Mouse (Mus musculus) MEL (cell line): ENCODE measurements at regions not wholly inside any gene's neighbourhood (a gene's known extent, or its start where the extent isn't known, plus 50 kb on each side); places are given as distances from the start of the nearest gene placed in this dataset.

ENCODE experiments used
- DNase-seq: peaks from one replicate; pipeline ENCODE4 v3.0.0; 2011; ENCODE audit warnings: low read depth, low spot score
- H3K27ac ChIP-seq: 2 replicates; pipeline ENCODE4 v1.5.1; 2012; ENCODE audit warnings: low read depth, mild to moderate bottlenecking, control low read depth, low read length, moderate library complexity; ENCODE audit not compliant: control insufficient read depth
- H3K27me3 ChIP-seq, 2 experiments: fragments of 150-350 bp in 1 of 2; sonication (generic) in 1 of 2; 2 replicates each; pipeline ENCODE4 v1.6.1; 2012; ENCODE audit warnings: low read length in 2 of 2, mild to moderate bottlenecking in 2 of 2, improper control_type of control experiment in 1 of 2, moderate library complexity in 1 of 2; ENCODE audit not compliant: insufficient read depth in 2 of 2, control insufficient read depth in 1 of 2
- H3K36me3 ChIP-seq, 2 experiments: 2 replicates each; pipeline ENCODE4 v1.6.1; 2012 to 2014; ENCODE audit warnings: low read length in 2 of 2, improper control_type of control experiment in 1 of 2, inconsistent platforms in 1 of 2, mild to moderate bottlenecking in 1 of 2; ENCODE audit not compliant: insufficient read depth in 2 of 2, control insufficient read depth in 1 of 2
- H3K4me1 ChIP-seq, 2 experiments: fragments of 150-350 bp in 1 of 2; sonication (generic) in 1 of 2; 2 replicates each; pipeline ENCODE4 v1.6.1; 2012; ENCODE audit warnings: low read length in 2 of 2, improper control_type of control experiment in 1 of 2, mild to moderate bottlenecking in 1 of 2; ENCODE audit not compliant: insufficient read depth in 2 of 2, control insufficient read depth in 1 of 2
- H3K4me3 ChIP-seq, 2 experiments: fragments of 150-350 bp in 1 of 2; sonication (generic) in 1 of 2; 2 replicates each; pipeline ENCODE4 v1.5.1; 2012; ENCODE audit warnings: low read depth in 2 of 2, low read length in 2 of 2, mild to moderate bottlenecking in 2 of 2, moderate library complexity in 2 of 2, control low read depth in 1 of 2, improper control_type of control experiment in 1 of 2; ENCODE audit not compliant: control insufficient read depth in 1 of 2, insufficient read depth in 1 of 2
- H3K79me2 ChIP-seq: 2 replicates; pipeline ENCODE4 v1.6.1; 2012; ENCODE audit warnings: mild to moderate bottlenecking, low read length, moderate library complexity; ENCODE audit not compliant: control insufficient read depth, poor library complexity, insufficient read depth
- H3K9ac ChIP-seq: 2 replicates; pipeline ENCODE4 v1.6.1; 2012; ENCODE audit warnings: low read depth, mild to moderate bottlenecking, control low read depth, low read length, moderate library complexity; ENCODE audit not compliant: control insufficient read depth, poor library complexity, severe bottlenecking
- H3K9me3 ChIP-seq: fragments of 150-350 bp; sonication (generic); replicated peaks from 2 replicates; pipeline ENCODE4 v1.6.1; 2012; ENCODE audit warnings: mild to moderate bottlenecking, low read length, improper control_type of control experiment, moderate library complexity; ENCODE audit not compliant: insufficient read depth
- BHLHE40 ChIP-seq: IDR thresholded peaks from 2 replicates; pipeline ENCODE4 v1.6.1; 2012; ENCODE audit warnings: low read depth, mild to moderate bottlenecking, inconsistent platforms, low read length, improper control_type of control experiment, borderline replicate concordance
- ELF1 ChIP-seq: IDR thresholded peaks from 2 replicates; pipeline ENCODE4 v1.6.1; 2014; ENCODE audit warnings: low read depth, mild to moderate bottlenecking, inconsistent platforms, low read length, improper control_type of control experiment, moderate library complexity
- GABPA ChIP-seq: IDR thresholded peaks from 2 replicates; pipeline ENCODE4 v1.6.1; 2012; ENCODE audit warnings: low read depth, mild to moderate bottlenecking, inconsistent platforms, low read length, improper control_type of control experiment, moderate library complexity
- HCFC1 ChIP-seq: IDR thresholded peaks from 2 replicates; pipeline ENCODE4 v1.6.1; 2012; ENCODE audit warnings: low read depth, mild to moderate bottlenecking, inconsistent platforms, low read length, improper control_type of control experiment, moderate library complexity
- JUND ChIP-seq: IDR thresholded peaks from 2 replicates; pipeline ENCODE4 v1.6.1; 2011; ENCODE audit warnings: low read depth, mild to moderate bottlenecking, improper control_type of control experiment, low read length
- KAT2A ChIP-seq: conservative IDR thresholded peaks from 2 replicates; pipeline ENCODE4 v1.6.1; 2012; ENCODE audit warnings: low read depth, low read length, improper control_type of control experiment, inconsistent platforms
- MAFK ChIP-seq: IDR thresholded peaks from 2 replicates; pipeline ENCODE4 v1.6.1; 2011; ENCODE audit warnings: low read depth, mild to moderate bottlenecking, low read length, improper control_type of control experiment, borderline replicate concordance
- MAX ChIP-seq: IDR thresholded peaks from 2 replicates; pipeline ENCODE4 v1.6.1; 2011; ENCODE audit warnings: low read length, improper control_type of control experiment
- MEF2A ChIP-seq: IDR thresholded peaks from 2 replicates; pipeline ENCODE4 v1.6.1; 2014; ENCODE audit warnings: low read depth, mild to moderate bottlenecking, inconsistent platforms, low read length, improper control_type of control experiment; ENCODE audit not compliant: poor library complexity, insufficient replicate concordance, severe bottlenecking; ENCODE audit errors: extremely low read depth
- MXI1 ChIP-seq: IDR thresholded peaks from 2 replicates; pipeline ENCODE4 v1.6.1; 2011; ENCODE audit warnings: mild to moderate bottlenecking, low read depth, low read length, improper control_type of control experiment
- MYB ChIP-seq: IDR thresholded peaks from 2 replicates; pipeline ENCODE4 v1.6.1; 2011; ENCODE audit warnings: mild to moderate bottlenecking, low read depth, low read length, improper control_type of control experiment
- SMC3 ChIP-seq: IDR thresholded peaks from 2 replicates; pipeline ENCODE4 v1.6.1; 2011; ENCODE audit warnings: low read depth, low read length, improper control_type of control experiment
- TBP ChIP-seq: IDR thresholded peaks from 2 replicates; pipeline ENCODE4 v1.8.0; 2011; ENCODE audit warnings: low read depth, low read length, improper control_type of control experiment
- TCF12 ChIP-seq: IDR thresholded peaks from 2 replicates; pipeline ENCODE4 v1.6.1; 2014; ENCODE audit warnings: low read depth, mild to moderate bottlenecking, inconsistent platforms, low read length, improper control_type of control experiment, moderate library complexity
- UBTF ChIP-seq: IDR thresholded peaks from 2 replicates; pipeline ENCODE4 v1.6.1; 2012; ENCODE audit warnings: low read depth, mild to moderate bottlenecking, inconsistent platforms, low read length, improper control_type of control experiment, moderate library complexity, borderline replicate concordance; ENCODE audit not compliant: insufficient read depth
- ZC3H11A ChIP-seq: IDR thresholded peaks from 2 replicates; pipeline ENCODE4 v1.6.1; 2012; ENCODE audit warnings: low read depth, mild to moderate bottlenecking, inconsistent platforms, low read length, improper control_type of control experiment
- ZKSCAN1 ChIP-seq: IDR thresholded peaks from 2 replicates; pipeline ENCODE4 v1.6.1; 2012; ENCODE audit warnings: low read depth, mild to moderate bottlenecking, inconsistent platforms, low read length, improper control_type of control experiment, moderate library complexity
- ZMIZ1 ChIP-seq: IDR thresholded peaks from 2 replicates; pipeline ENCODE4 v1.6.1; 2012; ENCODE audit warnings: low read depth, mild to moderate bottlenecking, inconsistent platforms, low read length, improper control_type of control experiment, moderate library complexity
- ZNF384 ChIP-seq: IDR thresholded peaks from 2 replicates; pipeline ENCODE4 v1.6.1; 2012; ENCODE audit warnings: low read depth, mild to moderate bottlenecking, inconsistent platforms, low read length, improper control_type of control experiment

GRCm38 (mm10) chr8:31000120-31000519 is 2428.4 kb upstream of the 5930422O12Rik start:
- Histone ChIP-seq H3K4me3 (no peak overlapping the region), H3K79me2 (no peaks in the 10 kb centered on the region), H3K9me3 (no peaks in the 10 kb centered on the region), H3K4me1 (no peaks in the 10 kb centered on the region), H3K27me3 (no peaks in the 10 kb centered on the region), H3K36me3 (no peaks in the 10 kb centered on the region), H3K9ac (no peak overlapping the region), H3K27ac (no peak overlapping the region)
- TF ChIP-seq TBP (no peak), ELF1 (no peak), ZNF384 (no peak), MAX (no peak), JUND (no peak), MXI1 (no peak), MAFK (no peak), KAT2A (no peak), HCFC1 (no peak)
- no peak for DNase-seq

DNA sequence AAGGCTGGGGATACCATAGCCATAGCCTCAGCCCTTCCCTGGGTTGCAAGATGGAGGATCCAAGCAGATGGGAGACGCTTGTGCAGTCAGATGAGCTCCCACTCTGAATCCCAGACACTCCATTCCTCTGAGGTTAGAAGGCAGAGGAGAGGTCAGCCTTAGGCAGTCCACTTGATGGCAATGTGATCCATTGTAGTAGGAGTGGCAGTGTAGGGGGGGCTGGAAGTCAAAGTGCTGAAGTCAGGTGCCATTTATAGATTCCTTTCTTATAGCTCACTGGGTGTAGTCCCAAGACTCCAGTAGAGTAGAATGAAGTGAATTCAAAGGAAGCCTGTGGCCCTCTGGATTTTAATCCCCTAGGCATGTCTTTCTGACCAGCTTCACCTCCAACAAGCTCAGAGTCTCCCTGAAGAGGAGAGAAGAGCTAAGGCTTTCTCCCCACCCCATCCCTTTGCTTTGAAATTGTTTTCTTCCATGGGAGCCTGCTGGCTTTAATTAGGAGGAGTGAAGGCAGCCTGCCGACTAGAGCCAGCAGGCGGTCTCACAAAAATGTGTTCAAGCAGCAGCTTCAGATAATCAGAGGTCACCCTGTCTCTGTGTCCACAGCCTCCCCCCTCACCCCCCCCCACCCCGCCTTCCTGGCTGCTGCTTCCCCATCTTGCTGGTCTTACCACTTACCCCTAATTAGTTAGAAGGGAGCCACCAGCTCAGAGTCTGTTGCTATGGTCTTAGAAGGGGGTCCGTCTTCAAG is 2426.4 kb upstream of the 5930422O12Rik start:
- Histone ChIP-seq H3K9ac (no peak overlapping the region), H3K27ac (no peak overlapping the region), H3K9me3 (no peaks in the 10 kb centered on the region), H3K36me3 (no peaks in the 10 kb centered on the region), H3K4me1 (no peaks in the 10 kb centered on the region), H3K4me3 (no peak overlapping the region), H3K79me2 (no peaks in the 10 kb centered on the region), H3K27me3 (no peaks in the 10 kb centered on the region)
- DNase-seq, result no peak
- TF ChIP-seq GABPA (no peak), TCF12 (no peak), ZKSCAN1 (no peak), MYB (no peak), MAX (no peak), UBTF (no peak), MEF2A (no peak), BHLHE40 (no peak), ZC3H11A (no peak), ZMIZ1 (no peak), SMC3 (no peak)
